Mouse (Mus musculus) lung, embryonic 14.5 days (tissue): ENCODE measurements at regions not wholly inside any gene's neighbourhood (a gene's known extent, or its start where the extent isn't known, plus 50 kb on each side); places are given as distances from the start of the nearest gene placed in this dataset.

Experiments used
- ATAC-seq: fragments of 200-750 bp; cut with Nextera tagmentation; 2 replicates; pipeline ENCODE4 v1.8.0; 2017; ENCODE audit warnings: mild to moderate bottlenecking, moderate TSS enrichment, moderate library complexity; ENCODE audit not compliant: insufficient read depth
- DNase-seq: peaks from one replicate; pipeline ENCODE4 v3.0.0-alpha.2; 2015
- H3K27ac ChIP-seq: fragments of 300-500 bp; sonication (generic); 2 replicates; pipeline ENCODE4 v1.5.1; 2014; ENCODE audit warnings: low read depth, mild to moderate bottlenecking, moderate library complexity
- H3K27me3 ChIP-seq: fragments of 300-500 bp; sonication (generic); 2 replicates; pipeline ENCODE4 v1.6.1; 2014; ENCODE audit warnings: low read length, control low read depth; ENCODE audit not compliant: insufficient read depth
- H3K36me3 ChIP-seq: fragments of 300-500 bp; sonication (generic); 2 replicates; pipeline ENCODE4 v1.6.1; 2014; ENCODE audit warnings: control low read depth; ENCODE audit not compliant: insufficient read depth
- H3K4me1 ChIP-seq: fragments of 300-500 bp; sonication (generic); 2 replicates; pipeline ENCODE4 v1.6.1; 2014; ENCODE audit warnings: antibody characterized with exemption, control low read depth; ENCODE audit not compliant: insufficient read depth
- H3K4me2 ChIP-seq: fragments of 300-500 bp; sonication (generic); 2 replicates; pipeline ENCODE4 v1.6.1; 2014; ENCODE audit warnings: mild to moderate bottlenecking
- H3K4me3 ChIP-seq: fragments of 300-500 bp; sonication (generic); 2 replicates; pipeline ENCODE4 v1.5.1; 2014; ENCODE audit warnings: low read depth, low read length
- H3K9ac ChIP-seq: fragments of 300-500 bp; sonication (generic); 2 replicates; pipeline ENCODE4 v1.6.1; 2014
- H3K9me3 ChIP-seq: fragments of 300-500 bp; sonication (generic); 2 replicates; pipeline ENCODE4 v1.6.1; 2016; ENCODE audit warnings: low read depth, low read length, control low read depth
- CTCF ChIP-seq: IDR thresholded peaks from 2 replicates; pipeline ENCODE4 v1.5.1; 2016; ENCODE audit warnings: antibody characterized with exemption, low read depth
- WGBS: fragments of 180-500 bp; shearing (Covaris S2); extraction: QIAGEN DNeasy Blood & Tissue Kit; methylation state at CpG from one replicate; pipeline ENCODE4 v1.1.7; 2014; 5-methylcytosine and 5-hydroxymethylcytosine counted together

DNA sequence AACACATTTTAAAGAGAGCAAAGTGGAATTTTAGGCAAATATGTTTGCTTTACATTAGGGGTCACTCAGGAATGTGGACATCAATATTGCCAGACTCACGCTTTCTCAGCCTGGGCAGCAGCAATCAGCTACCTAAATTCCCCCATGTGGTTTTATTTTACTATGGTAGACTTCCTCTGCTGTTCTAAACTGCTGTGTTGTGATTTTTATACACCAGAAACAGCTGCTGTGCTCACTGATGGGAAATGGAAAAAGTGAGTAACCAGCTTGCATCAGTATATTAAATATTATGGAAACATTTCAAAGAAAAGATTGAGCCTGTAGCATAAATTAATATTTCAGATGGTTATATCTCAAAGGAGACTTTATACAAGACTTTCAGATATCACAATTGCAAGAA lies 945.3 kb upstream of the B3galt2 start:
- Histone ChIP-seq H3K9ac (no peak overlapping the region), H3K9me3 (no peaks in the 10 kb centered on the region), H3K4me3 (no peak overlapping the region), H3K27ac (no peak overlapping the region), H3K36me3 (no peaks in the 10 kb centered on the region), H3K4me2 (no peak overlapping the region), H3K27me3 (no peaks in the 10 kb centered on the region), H3K4me1 (no peaks in the 10 kb centered on the region)
- DNase-seq (no peak), ATAC-seq (no peak)
- no peak for TF ChIP-seq CTCF
- 46% methylated on average over 1 of the region's 1 CpGs for WGBS

DNA sequence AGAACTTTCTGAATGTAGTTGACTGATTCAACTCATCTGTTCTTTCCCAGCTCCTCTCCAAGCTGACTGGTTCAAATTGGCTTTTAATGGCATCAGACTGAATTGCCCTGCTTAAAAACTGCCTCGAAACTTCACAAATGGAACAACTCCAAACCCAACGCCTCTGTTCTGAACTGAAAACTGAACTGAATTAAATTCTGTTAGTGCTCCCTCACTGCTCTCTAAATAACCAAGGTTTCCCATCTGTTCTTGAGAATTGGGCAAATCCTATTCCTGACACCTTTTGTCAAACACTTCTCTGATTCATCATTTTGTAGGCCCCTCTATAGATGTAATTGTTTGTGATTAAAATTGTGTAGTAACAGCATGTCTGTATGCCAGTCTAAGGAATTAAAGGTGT lies 932.2 kb upstream of the B3galt2 start:
- no peaks in the 10 kb centered on the region for H3K9me3 ChIP-seq
- no peaks in the 10 kb centered on the region for H3K36me3 ChIP-seq
- H3K27ac ChIP-seq, result no peak overlapping the region
- H3K4me1 ChIP-seq, result no peaks in the 10 kb centered on the region
- H3K4me3 ChIP-seq, result no peak overlapping the region
- H3K4me2 ChIP-seq, result no peak overlapping the region
- WGBS, result 71% methylated on average over 2 of the region's 2 CpGs
- no peak for DNase-seq
- H3K9ac ChIP-seq, result no peak overlapping the region
- no peaks in the 10 kb centered on the region for H3K27me3 ChIP-seq
- no peak for TF ChIP-seq CTCF
- ATAC-seq, result no peak

DNA sequence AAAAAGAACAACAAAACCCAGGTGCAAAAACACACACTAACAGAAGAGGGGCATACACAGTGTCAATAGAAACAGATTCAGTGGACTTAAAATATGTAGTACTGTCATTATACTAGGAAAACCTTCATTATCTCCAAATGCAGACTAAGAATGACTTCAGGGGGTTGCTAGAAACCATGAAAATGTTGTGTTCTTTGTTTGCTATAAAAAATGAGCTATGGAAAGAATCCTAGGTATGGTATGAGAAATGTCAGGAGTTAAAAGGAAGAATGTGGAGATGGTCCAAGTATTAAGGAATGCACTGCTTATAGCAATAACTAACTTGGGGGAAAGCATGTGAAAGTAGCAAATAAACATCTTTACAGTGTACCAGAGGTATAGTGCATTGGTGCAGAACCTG lies 910.2 kb upstream of the B3galt2 start:
- Histone ChIP-seq H3K27me3 (no peaks in the 10 kb centered on the region), H3K36me3 (no peaks in the 10 kb centered on the region), H3K4me1 (no peaks in the 10 kb centered on the region), H3K27ac (no peak overlapping the region), H3K4me2 (no peak overlapping the region), H3K4me3 (no peak overlapping the region), H3K9me3 (no peaks in the 10 kb centered on the region), H3K9ac (no peak overlapping the region)
- TF ChIP-seq CTCF, result no peak
- no peak for ATAC-seq
- DNase-seq, result no peak

DNA sequence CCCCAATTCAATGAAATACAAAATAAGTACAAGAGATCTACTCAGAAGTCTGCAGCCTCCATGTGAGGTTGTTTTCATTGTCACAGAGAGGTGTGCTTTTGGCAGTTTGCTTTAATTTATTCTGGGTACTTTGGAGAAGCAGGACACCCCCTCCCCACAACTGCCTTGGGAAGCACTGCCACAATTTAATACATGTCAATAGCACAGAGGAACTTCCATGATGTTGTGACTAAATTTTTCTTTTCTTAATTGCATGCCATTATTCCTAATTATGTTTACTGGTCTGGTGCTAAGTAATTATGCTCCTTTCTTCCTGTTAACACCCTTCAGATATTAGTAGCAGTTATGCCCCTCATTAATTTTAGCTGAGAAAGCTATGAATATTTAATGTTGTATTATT lies 906.4 kb upstream of the B3galt2 start:
- no peaks in the 10 kb centered on the region for H3K36me3 ChIP-seq
- no peaks in the 10 kb centered on the region for H3K9me3 ChIP-seq
- no peak overlapping the region for H3K4me2 ChIP-seq
- no peak overlapping the region for H3K27ac ChIP-seq
- TF ChIP-seq CTCF, result no peak
- ATAC-seq, result no peak
- no peak overlapping the region for H3K9ac ChIP-seq
- H3K4me3 ChIP-seq, result no peak overlapping the region
- H3K4me1 ChIP-seq, result no peaks in the 10 kb centered on the region
- no peaks in the 10 kb centered on the region for H3K27me3 ChIP-seq
- no peak for DNase-seq

DNA sequence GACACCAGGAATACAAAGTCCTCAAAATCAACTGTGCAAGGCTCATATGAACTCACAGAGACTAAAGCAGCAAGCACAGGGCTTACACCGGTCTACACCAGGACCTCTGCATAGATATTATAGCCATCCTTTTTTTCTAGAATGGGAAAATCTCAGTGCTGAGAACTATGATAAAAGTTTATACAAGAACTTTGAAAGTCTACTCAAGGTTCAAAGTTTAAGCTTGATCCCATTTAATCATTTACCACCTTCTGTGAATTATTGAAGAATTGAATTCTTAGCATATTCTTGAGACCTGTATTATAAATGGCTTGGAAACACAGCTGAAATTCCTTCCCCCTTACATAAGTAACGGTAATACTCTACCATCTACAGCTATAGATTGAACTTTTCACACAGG lies 902.1 kb upstream of the B3galt2 start:
- H3K27ac ChIP-seq, result no peak overlapping the region
- no peaks in the 10 kb centered on the region for H3K27me3 ChIP-seq
- DNase-seq, result no peak
- no peaks in the 10 kb centered on the region for H3K36me3 ChIP-seq
- H3K4me1 ChIP-seq, result no peaks in the 10 kb centered on the region
- ATAC-seq, result no peak
- H3K9ac ChIP-seq, result no peak overlapping the region
- TF ChIP-seq CTCF, result no peak
- H3K9me3 ChIP-seq, result no peaks in the 10 kb centered on the region
- WGBS, result 80% methylated on average over 2 of the region's 2 CpGs
- H3K4me2 ChIP-seq, result no peak overlapping the region
- H3K4me3 ChIP-seq, result no peak overlapping the region

DNA sequence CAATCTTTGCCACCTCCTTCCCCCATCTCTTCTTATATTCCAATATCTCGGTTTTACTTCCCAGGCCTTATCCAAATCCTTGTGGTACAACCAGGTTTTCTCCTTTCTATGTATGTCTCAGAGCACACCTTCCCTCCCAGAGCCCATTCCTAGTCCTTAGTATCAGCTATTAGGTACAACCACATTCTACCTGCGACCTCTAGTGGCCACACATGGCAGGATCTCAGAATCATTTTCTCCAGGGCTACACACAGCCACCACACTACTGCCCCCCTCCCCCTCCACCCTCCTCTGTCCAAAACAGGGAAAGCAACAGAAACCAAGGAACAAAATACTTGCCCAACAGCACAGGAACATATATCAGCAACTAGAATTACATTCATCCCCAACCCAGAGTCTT lies 898.2 kb upstream of the B3galt2 start:
- TF ChIP-seq CTCF, result peak; percentile 78
- WGBS, result 17% methylated on average over 2 of the region's 2 CpGs
- Histone ChIP-seq H3K27ac (no peak overlapping the region), H3K36me3 (no peaks in the 10 kb centered on the region), H3K4me3 (no peak overlapping the region), H3K9me3 (no peaks in the 10 kb centered on the region), H3K9ac (no peak overlapping the region), H3K4me1 (no peaks in the 10 kb centered on the region), H3K4me2 (no peak overlapping the region), H3K27me3 (no peaks in the 10 kb centered on the region)
- peak; percentile 74 for DNase-seq
- peak; percentile 89 for ATAC-seq

DNA sequence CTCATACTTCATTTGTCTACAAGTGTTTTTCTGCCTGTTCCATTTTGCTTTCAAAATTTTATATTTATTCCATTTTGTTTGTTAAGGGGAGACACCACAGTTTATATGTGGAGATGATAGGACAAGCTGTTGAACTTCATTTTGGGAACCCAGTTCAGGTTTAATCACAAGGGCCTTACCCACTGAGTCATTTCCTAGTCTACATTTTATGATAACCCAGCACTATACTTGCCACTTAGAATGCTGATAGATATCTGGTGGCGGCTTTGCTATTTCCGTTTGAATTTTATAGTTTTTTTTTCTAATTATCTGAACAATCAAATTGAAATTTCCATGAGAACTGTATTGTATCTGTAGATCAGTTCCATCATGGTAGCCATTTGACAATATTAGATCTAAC lies 869.5 kb upstream of the B3galt2 start:
- DNase-seq (no peak), ATAC-seq (no peak)
- TF ChIP-seq CTCF, result no peak
- Histone ChIP-seq H3K27ac (no peak overlapping the region), H3K27me3 (no peaks in the 10 kb centered on the region), H3K9ac (no peak overlapping the region), H3K4me1 (no peaks in the 10 kb centered on the region), H3K9me3 (no peaks in the 10 kb centered on the region), H3K36me3 (no peaks in the 10 kb centered on the region), H3K4me3 (no peak overlapping the region), H3K4me2 (no peak overlapping the region)
- WGBS, result 92% methylated on average over 2 of the region's 2 CpGs
